Mouse (Mus musculus): ENCODE results near the gene Jak3.

The Jak3 gene

DNA sequence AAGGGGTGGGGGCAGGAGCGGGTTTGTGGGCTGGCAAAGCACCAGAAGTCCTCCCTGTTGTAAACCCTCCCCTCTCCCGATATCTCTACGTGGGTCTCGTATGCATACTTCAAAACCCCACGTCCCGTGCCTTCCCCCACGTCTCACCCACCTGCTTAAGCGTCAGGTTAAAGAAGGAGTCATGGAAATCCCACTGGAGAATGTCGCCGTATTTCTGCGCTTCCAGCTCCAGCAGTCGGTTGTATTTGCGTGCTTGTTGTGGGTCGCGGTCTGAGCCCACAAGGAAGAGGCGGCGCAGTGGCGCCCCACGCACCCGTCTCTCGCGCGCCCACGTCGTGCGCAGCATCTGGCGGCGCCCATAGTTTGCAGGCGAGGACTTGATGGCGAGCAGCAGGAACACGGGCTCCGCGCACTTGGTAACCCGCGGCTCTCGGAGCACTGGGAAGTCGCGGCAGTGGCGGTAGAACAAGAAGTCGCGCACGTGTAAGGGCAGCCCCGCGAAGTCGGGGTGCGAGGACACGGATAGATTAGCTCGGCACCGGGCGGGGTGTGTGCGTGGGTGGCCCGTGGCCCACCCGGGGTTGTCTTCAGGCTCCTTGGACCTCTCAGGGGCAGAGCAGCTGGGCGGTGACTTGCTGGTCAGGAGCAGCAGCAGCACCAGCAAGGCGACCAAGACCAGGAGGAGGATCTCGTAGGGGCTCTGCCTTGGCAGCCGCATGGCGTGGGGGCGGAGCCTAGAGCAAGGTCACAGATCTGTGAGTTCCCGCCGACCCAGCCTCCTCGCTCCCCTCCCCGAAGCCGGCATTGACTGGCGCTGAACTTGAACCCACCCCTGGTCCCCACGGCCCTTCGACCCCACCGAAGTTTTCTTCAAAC, 17.3 kb downstream of the Jak3 start:
- TF ChIP-seq GATA4 (IDR thresholded peaks at IDR 0.05; ENCODE audit: insufficient replicate concordance, low read length) = no peak

DNA sequence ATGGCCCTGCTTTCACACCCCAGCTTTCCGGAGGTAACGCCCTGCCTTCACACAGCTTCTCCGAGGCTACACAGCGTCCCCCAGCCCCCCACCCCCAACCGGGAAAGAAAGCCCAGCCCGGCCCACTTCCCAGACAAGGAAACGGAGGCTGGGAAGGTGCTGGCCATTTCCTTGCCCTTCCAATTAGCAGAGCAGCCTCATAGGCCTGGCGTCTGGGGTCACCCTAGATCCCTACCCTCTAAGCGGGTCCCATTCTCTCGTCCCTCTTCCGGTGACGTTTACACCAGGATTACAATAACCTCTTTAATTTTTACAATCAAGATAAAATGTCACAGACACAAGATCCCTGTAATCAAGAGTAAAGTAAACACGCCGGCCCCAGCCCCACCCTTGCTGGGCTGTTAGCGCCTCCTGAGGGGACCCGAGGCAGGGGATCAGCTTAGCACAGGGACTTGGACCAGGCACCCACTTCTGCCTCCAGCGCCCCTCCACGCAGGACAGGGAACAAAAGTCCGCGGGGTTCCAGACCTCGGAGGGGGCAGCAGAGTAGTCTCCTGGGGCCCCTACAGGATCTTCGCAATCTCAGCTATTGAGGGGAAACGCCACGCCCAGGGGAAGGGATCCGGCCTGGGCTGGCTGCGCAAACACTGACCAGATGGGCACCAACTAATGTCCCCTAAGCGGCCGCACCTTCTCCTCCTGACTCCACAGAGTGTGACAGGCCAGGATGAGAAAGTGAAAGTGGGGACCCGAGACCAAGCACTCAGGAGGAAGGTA, 24.6 kb downstream of the Jak3 start:
- TF ChIP-seq GATA4 (IDR thresholded peaks at IDR 0.05; ENCODE audit: insufficient replicate concordance, low read length) = no peak; the same call in 1 of the 2 replicates

DNA sequence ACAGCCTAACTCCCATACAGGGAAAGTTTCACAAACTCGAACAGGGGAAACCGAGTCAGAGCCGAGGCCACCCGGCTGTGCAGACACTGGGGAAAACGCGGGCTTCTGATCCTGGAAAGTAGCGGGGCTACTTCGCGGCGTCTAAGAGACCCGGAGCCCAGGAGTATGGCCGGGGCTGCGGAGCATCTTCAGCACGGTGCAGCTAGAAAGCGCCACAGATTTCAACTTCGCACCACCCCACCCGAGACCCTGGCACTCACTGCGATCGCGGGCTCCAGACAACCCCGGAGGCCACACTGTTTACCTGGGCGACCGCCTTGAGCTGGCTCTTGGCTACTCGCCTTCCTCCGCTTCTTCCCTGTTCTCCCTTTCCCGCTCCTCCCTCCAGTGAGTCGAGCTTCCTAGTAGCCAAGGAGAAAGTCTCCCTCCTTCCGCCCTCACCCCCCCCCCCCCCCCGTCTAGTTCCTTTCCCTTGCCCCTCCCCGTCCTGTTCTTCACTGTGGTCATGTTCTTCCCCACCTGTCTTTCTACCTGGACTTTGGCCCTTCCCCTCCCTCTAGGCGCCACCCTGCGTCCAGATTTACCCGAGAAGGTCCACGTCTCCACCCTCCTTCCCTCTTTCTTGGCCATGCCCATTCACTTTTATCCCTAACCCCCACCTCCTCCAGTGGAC, 25.5 kb downstream of the Jak3 start, which contains the start of gene B3gnt3:
TSS of gene B3gnt3 (minus strand) at position 376 of the 673 bp plus-strand sequence.
- no peak for TF ChIP-seq GATA4 (IDR thresholded peaks at IDR 0.05; ENCODE audit: insufficient replicate concordance, low read length)

DNA sequence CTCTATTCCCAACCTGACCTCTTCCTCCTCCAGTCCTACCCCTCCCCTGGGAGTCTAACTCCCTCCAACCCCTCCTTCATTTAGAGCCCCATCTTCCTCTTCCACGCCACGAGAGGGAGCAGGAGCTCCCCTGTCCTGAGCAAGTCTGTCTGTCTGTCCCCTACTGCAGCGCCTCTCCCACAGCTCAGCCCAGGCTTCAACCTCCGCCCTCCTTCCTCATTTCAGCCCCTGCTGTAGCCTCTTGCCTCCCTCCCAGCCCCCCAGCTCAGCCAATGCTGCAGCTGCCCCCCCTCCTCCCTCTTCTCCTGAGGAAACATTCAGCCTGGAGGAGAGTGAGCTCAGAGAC, 26.0 kb downstream of the Jak3 start:
- no peak for TF ChIP-seq GATA4 (IDR thresholded peaks at IDR 0.05; ENCODE audit: insufficient replicate concordance, low read length)

DNA sequence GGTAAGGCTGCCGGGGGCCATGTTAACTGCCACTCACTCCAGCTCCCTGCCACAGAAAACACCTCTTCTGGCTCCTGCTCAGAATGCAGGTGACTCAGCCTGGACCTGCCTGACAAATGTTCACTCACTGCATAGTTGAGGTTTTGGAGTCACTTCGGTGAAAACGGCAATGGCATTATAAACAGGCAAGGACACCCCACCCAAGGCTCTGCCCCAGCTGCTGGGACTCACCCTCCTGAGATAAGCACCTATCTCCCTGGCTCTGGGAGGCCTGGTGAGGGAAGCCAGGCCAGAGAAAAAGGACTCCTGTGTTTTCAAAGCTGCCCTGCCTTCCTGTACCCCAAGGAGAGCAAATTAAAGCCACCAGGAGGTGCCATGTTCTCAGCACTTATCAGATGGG, 26.8 kb downstream of the Jak3 start:
- no peak for TF ChIP-seq GATA4 (IDR thresholded peaks at IDR 0.05; ENCODE audit: insufficient replicate concordance, low read length)

DNA sequence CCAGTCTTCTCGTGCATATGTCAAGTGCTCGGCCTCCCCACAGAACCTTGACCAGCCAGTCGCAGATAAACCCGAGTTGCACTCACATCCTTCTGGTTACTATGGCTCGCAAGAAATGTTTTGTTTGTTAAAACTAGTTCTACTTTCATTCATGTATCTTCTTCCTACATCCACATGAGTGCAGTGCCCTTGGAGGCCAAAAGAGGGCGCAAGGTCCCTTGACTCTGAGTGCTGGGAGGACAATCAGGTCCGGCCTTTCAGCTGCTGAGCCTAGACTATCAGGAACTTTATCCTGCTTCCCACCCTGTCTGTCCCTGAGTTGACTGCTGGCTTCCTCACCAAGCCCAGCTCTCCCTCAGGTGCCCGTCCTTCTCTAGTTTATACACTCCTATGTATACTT, 31.8 kb downstream of the Jak3 start:
- no peak for TF ChIP-seq GATA4 (IDR thresholded peaks at IDR 0.05; ENCODE audit: insufficient replicate concordance, low read length)

DNA sequence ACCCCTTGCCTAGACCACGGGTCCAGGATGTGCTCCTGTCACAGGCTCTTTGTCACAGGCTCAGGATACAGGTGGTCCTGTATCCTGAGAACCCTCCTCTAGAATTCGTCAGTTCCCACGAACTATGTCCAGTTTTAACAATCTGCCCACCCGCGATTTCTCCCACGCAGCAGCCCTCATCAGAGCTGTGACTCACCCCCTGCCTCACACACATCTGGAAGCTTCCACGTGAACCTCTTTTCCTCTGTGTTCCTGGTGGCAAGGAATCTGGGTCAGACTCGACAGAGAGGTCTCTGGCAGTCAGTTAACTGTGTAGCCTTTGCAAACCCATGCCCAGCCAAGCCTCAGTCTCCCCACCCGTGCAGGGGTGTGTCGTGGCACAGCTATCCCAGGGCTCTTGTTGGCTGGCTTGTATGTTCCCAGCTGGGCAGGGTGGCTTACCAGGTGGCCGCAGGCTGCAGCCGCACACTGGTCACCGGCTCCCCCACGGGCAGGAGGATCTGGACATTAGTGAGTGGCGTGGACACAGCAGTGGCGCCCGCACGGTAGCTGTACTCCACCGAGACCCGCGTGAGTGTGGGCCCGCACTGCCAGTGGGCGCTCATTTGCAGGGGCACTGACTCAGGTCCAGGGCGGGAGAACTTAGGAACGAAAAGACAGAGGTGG, 33.2 kb downstream of the Jak3 start:
- no peak for TF ChIP-seq GATA4 (IDR thresholded peaks at IDR 0.05; ENCODE audit: insufficient replicate concordance, low read length)

DNA sequence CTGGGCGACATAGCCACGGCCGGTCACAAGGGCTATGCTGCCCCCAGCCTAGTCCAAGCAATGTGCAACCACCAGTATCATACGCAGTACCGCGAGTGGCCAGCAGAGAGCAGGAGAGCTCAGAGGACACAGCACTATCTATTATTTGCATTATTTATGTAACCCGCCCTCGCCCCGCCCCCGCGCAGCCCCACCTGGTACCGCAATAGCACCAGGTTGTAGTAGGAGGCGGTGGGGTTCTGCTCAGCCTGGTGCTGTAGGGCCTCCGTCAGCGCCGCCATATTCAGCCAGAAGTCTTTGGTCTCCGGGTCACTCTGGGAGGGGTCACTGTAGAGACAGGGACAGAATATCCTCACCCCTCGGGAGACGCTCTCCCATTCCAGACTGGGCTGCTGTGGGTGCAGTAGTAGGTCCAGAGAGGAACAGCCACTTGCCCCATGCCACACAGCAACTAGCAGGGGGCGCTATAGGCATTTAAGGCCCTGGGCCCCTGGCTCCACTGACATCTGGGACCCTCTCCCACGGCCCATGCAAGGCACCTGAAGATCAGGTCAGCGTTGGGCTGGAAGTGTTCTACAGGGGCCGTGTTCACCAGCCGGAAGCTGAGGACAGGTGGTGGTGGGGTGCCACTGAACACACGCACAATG, 33.8 kb downstream of the Jak3 start:
- no peak for TF ChIP-seq GATA4 (IDR thresholded peaks at IDR 0.05; ENCODE audit: insufficient replicate concordance, low read length)

DNA sequence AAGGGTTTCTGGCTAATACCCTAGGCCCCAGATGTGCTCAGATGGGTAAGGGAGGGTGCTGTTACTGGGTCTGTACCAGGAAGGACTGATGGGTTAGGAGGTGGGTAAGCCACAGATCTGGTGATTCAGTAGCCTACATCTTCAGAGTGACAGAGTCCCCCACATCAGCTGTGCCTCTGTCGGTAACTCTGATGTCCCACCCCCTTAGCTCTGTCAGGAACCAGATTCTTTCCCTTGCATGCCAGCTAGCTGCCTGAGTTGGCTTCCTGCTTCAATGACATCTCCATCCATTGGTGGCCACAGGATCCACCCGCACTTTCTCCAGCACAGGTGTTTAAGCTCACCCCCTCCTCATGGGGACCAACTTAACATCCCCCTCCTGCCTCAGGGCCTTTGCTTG, 35.5 kb downstream of the Jak3 start:
- no peak for TF ChIP-seq GATA4 (IDR thresholded peaks at IDR 0.05; ENCODE audit: insufficient replicate concordance, low read length)

DNA sequence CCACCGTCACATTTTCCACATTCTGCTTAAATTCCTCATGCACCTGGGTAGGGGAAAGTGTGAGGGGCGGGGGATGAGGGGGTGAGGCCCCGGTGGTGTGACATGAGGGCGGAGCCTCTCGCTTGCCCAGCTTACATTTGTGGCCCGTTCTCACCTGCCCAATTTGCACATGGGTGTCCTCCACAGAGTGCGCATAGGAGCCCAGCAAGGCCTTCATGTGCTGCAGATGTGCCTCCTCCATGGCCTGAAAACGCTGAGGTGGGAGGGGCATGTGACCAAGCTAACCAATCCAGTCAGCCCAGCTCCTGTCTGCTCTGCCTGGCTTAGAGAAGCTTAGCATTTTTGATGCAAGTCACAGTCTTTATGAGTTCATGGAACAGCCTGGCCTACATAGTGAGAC, 39.4 kb downstream of the Jak3 start:
- no peak for TF ChIP-seq GATA4 (IDR thresholded peaks at IDR 0.05; ENCODE audit: insufficient replicate concordance, low read length)

DNA sequence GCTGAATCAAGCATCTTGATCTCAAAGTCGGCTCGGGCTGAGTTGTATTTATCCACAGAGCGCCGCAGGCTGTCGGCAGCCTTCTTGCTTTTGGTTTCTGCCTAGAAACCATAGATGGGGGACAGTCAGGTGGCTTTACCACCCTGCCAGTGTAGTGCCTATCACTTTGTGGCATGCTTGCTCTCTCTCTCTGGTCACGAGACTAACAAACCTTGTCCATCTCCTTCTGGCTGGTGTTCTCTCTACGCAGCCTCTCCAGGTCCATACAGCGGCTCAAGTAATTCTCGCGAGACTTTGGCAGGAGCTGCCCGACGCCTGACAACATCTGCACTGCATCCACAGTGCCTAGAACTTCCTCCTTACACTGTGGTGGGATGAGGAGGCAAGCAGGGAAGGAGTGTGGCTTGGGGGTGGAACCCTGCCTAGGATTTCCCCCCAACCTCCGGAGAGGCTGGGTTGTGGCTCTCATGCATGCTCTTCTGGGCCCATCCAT, 40.5 kb downstream of the Jak3 start:
- no peak for TF ChIP-seq GATA4 (IDR thresholded peaks at IDR 0.05; ENCODE audit: insufficient replicate concordance, low read length)

DNA sequence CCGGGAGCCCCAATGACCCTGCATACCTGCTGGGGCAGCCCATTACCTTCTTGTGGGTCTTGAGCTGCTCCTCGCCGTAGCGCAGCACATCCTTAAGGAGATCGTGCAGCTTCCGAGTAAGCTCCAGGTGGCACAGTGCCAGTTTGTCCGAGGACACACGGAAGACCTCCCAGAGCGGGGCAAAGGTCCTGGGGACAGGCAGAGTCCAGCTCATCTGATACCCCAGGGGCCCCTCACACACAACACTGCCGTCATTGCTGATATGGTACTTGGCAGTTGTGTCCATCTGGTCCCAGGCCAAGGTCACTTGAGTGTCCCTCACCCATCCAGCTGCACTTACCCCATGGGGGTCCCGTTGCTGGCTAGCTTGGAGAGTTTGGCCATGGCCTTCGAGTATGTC, 41.0 kb downstream of the Jak3 start:
- no peak for TF ChIP-seq GATA4 (IDR thresholded peaks at IDR 0.05; ENCODE audit: insufficient replicate concordance, low read length)

DNA sequence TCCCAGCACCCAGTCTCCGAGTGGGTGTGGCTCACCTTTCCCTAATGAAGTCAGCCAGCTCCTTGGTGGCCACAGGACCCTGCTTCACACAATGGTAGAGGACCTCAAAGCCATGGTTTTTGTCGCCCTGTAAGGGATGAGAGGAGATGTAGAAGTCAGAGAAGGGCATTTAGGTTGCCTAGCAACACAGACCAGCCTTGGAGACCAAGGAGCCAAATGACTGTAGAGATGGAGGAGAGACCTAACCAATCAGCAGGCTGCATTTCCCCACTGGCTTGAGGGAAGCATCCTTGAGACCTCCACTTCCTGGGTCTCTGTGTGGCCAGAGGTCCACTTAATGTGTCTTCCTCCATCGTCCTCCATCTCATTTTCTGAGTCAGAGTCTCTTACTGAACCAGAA, 42.2 kb downstream of the Jak3 start:
- TF ChIP-seq GATA4 (IDR thresholded peaks at IDR 0.05; ENCODE audit: insufficient replicate concordance, low read length) = no peak

DNA sequence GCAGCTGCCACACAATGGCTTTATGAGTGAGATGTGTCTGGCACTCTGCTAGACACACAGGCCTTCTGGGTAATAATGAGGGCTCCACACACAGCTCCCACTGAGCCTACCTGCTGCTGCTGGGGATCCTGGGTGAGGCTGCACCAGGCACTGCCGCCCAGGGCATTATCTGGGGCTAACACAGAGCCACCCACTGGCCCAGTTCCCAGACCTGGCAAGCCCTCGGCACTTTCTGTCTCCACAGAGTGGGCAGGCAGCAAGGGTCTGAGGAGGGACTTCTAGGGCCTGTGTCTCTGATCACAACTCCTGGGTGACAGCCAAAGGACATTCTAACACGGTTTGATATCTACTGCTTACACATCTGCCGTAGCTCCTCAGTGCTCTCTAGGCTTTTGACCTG, 43.1 kb downstream of the Jak3 start:
- no peak for TF ChIP-seq GATA4 (IDR thresholded peaks at IDR 0.05; ENCODE audit: insufficient replicate concordance, low read length)

Data from liver, adult (tissue).